Mouse (Mus musculus) splenic B cell, adult 2 months (primary cell): ENCODE data around the gene Ubox5.
"Not testable (repeated sequence)": the region's sequence is repeated elsewhere in the genome, so short reads cannot be mapped to it uniquely, and the experiment has no call there.

Experiments
- DNase-seq: peaks from one replicate; pipeline ENCODE4 v3.0.0-alpha.2; 2011; ENCODE audit warnings: low read depth, low spot score
- H3K27me3 ChIP-seq: 2 replicates; pipeline ENCODE4 v1.6.1; 2012; ENCODE audit warnings: mild to moderate bottlenecking, low read length, moderate library complexity, mixed read lengths; ENCODE audit not compliant: control insufficient read depth, poor library complexity, insufficient read depth, severe bottlenecking
- H3K36me3 ChIP-seq: 2 replicates; pipeline ENCODE4 v1.6.1; 2012; ENCODE audit warnings: mild to moderate bottlenecking, low read length, moderate library complexity, mixed read lengths; ENCODE audit not compliant: control insufficient read depth, poor library complexity, insufficient read depth, severe bottlenecking

Ubox5 gene

GRCm38 (mm10) chr2:130598399-130598798 lies 31.4 kb downstream of the Ubox5 start:
- Histone ChIP-seq H3K27me3 (no peaks in the 10 kb centered on the region), H3K36me3 (peaks cover 6% of the 10 kb centered on the region; the same call in 1 of the 2 replicates)
- DNase-seq, result no peak

DNA sequence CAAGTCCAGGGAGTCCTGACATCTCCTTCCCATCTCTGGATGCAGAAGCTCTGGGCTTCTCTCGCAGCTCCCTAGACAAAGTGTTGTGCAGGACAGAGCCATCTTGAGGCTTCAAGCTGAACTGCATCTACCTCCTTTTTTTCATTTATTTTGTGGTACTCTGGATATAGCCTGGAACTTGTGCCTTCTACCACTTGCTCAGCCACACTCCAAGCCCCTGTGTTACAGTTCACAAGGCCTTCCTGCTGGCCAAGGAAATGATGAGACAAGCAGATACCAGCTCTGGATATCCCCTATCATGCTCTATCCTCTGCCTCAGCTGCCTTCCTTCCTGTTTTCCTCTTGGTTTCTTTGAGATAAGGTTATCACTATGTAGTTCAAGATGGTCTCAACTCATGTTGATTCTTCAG lies 32.2 kb downstream of the Ubox5 start:
- peaks cover 6% of the 10 kb centered on the region; the same call in 1 of the 2 replicates for H3K36me3 ChIP-seq
- H3K27me3 ChIP-seq, result no peaks in the 10 kb centered on the region
- DNase-seq, result peak; percentile 34

DNA sequence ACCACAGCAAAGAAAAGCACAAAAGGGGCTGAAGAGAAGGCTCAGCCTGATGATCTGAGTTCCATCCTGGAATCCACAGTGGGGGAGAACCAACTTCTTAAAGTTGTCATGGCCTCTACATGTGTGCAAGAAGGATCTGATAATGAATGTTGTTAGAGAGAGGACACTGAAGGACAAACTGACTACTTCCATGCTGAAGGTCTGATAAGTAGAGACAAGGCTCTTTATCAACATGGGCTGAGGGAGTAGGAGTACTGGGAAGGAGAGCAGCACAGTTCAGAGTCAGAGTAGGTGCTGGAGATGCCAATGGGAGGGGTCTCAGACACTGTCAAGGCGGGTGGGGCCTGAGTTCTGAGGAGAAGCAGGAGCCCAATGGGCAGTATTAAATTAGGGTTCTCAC lies 34.2 kb downstream of the Ubox5 start:
- DNase-seq, result no peak
- Histone ChIP-seq H3K27me3 (no peaks in the 10 kb centered on the region), H3K36me3 (peaks cover 8% of the 10 kb centered on the region)

- no peak for DNase-seq
Measured at GRCm38 (mm10) chr2:130591016-130591415, 38.8 kb downstream of the Ubox5 start.

GRCm38 (mm10) chr2:130589761-130590160 lies 40.1 kb downstream of the Ubox5 start:
- H3K36me3 ChIP-seq, result peaks cover 5% of the 10 kb centered on the region; the same call in 1 of the 2 replicates
- H3K27me3 ChIP-seq, result no peaks in the 10 kb centered on the region
- DNase-seq, result no peak

More at GRCm38 (mm10) chr2:130591016-130591415, 38.8 kb downstream of the Ubox5 start:
- Histone ChIP-seq H3K36me3 (peaks cover 6% of the 10 kb centered on the region; the same call in 1 of the 2 replicates), H3K27me3 (no peaks in the 10 kb centered on the region)

GRCm38 (mm10) chr2:130589157-130589556 lies 40.7 kb downstream of the Ubox5 start:
- H3K27me3 ChIP-seq, result no peaks in the 10 kb centered on the region
- DNase-seq, result no peak
- H3K36me3 ChIP-seq, result peaks cover 4% of the 10 kb centered on the region; the same call in 1 of the 2 replicates

DNA sequence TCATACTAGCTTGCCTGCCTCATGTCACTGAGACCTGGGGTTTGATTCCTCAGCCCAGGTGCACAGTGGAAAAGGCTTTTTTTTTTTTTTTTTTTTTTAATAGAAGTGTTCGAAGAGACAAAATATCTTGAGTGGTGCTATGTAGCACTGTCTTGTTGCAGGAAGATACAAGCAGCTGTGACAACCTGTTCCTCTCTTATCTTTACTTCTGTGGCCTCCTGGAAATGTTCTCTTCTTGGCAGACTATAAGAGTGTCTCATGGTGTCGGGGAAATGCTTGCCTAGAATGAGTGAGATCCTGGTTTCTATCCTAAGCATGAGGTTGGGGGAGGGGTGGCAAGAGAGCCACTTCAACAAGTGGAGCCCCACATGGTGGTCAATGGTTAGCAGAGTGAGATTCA lies 41.5 kb downstream of the Ubox5 start:
- Histone ChIP-seq H3K36me3 (peaks cover 4% of the 10 kb centered on the region; the same call in 1 of the 2 replicates), H3K27me3 (no peaks in the 10 kb centered on the region)
- DNase-seq, result no peak

DNA sequence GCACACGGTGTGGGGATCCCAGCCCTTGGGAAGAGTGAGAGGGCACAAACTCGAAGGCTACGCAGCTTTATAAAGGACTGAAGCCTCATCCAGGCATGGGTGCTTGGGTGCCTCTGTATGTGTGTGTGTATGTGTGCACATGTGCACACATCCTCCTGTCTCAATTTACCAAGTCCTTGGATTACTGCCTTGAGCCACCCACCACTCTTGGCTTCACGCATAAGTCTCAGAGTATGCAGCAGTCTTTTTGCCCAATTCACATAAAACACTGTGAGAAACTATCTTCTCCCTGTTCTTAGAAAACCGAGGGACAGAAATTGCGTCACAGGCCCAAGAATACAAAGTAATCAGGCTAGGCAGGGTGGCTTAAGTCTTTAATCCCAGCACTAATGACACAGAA lies 43.8 kb downstream of the Ubox5 start:
- DNase-seq, result no peak
- peaks cover 1% of the 10 kb centered on the region; the same call in 1 of the 2 replicates for H3K36me3 ChIP-seq
- H3K27me3 ChIP-seq, result no peaks in the 10 kb centered on the region

GRCm38 (mm10) chr2:130583902-130584560 lies 45.8 kb downstream of the Ubox5 start:
- H3K36me3 ChIP-seq, result no peaks in the 10 kb centered on the region
- DNase-seq, result no peak

DNA sequence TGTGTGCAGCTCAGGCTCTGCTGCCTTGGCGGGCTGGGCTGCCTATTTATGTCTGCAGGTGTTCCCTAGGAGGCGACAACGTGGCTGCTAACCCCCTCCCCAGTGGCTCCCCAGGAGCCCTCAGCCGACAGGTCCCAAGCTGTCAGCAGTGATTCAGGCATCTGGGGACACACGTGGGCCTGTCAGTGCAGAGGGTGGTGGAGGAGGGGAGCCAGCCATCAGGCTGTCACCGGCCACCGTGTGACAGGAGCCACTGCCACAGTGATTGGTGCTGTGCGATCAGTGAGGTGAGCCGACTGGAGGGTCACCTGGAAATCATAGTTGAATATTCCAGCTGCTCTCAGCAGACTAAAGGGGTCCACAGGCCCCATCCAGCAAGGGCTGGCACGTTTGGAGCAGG lies 47.3 kb downstream of the Ubox5 start, which contains the start of gene Avp:
TSS of gene Avp (minus strand) at position 3 of the 400 bp plus-strand sequence.
- DNase-seq, result no peak
- no peaks in the 10 kb centered on the region for H3K36me3 ChIP-seq
- H3K27me3 ChIP-seq, result no peaks in the 10 kb centered on the region

More at GRCm38 (mm10) chr2:130583902-130584560, 45.8 kb downstream of the Ubox5 start:
- no peaks in the 10 kb centered on the region for H3K27me3 ChIP-seq

GRCm38 (mm10) chr2:130581201-130581600 lies 48.6 kb downstream of the Ubox5 start:
- no peaks in the 10 kb centered on the region for H3K27me3 ChIP-seq
- H3K36me3 ChIP-seq, result no peaks in the 10 kb centered on the region
- no peak for DNase-seq

DNA sequence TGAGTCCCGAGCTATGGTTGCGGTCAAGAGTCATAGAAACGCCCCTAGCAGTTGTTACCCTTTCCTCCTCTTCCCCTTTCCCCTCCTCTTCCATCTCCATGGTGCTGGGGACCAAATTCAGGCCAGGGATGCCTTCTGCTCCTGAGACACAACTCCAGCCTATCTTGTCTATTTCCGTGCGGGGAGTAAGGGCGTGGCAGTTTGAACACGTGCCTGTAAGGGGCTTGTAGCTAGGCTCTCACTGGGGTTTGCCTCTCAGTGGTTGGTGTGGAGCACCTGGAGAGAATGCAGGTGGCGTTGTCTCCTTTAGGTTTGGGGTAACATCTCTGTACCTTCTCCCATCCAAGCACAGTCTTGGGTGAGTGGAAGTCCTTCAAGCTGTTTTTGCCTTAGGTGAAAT lies 50.0 kb downstream of the Ubox5 start:
- Histone ChIP-seq H3K27me3 (no peaks in the 10 kb centered on the region), H3K36me3 (no peaks in the 10 kb centered on the region)
- no peak for DNase-seq

DNA sequence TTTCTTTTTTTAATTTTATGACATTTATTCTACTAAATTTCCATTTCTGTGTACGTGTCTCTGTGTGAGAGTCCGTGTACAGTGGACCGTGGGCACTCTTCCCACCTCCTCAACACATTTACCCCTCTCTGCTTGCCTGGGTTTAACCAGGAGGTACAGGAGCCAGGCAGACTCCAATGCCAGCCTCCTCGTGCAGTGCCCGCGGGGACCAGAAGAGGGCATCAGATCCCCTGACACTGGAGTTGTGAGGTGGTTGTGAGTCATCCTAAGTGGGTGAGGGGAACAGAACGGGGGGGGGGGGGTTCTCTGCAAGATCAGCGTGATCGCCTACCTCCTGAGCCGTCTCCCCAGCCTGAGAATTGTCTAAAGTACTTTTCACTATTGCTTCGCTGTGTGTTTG lies 51.7 kb downstream of the Ubox5 start:
- DNase-seq, result peak; percentile 73
- H3K36me3 ChIP-seq, result no peaks in the 10 kb centered on the region
- no peaks in the 10 kb centered on the region for H3K27me3 ChIP-seq

GRCm38 (mm10) chr2:130577632-130578031 lies 52.2 kb downstream of the Ubox5 start:
- H3K27me3 ChIP-seq, result no peaks in the 10 kb centered on the region
- no peaks in the 10 kb centered on the region for H3K36me3 ChIP-seq
- peak; percentile 71 for DNase-seq

DNA sequence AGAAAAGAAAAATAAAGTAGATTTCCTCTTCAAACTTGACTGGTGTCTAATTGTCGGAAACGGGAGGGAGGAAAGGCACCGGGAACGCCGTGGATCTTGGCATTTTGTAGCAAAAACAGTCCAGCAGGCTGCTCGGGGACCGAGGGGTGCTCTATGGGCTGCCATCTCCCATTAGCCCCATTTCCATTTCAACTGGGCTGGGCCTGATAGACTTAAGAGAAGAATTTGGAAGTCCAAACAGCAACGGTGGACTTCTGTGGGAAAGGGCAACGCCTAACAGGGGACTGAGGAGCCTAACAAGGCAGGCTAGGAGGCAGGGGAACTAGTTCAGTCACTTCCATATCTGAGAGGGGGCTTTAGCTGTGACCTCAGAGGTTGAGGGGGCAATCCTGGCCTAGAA lies 52.8 kb downstream of the Ubox5 start:
- Histone ChIP-seq H3K36me3 (no peaks in the 10 kb centered on the region), H3K27me3 (no peaks in the 10 kb centered on the region)
- DNase-seq, result no peak

- not testable (repeated sequence) for H3K27me3 ChIP-seq, H3K36me3 ChIP-seq, DNase-seq
Measured at GRCm38 (mm10) chr2:130576564-130576963, 53.3 kb downstream of the Ubox5 start.
